18 mouse cellular contexts compared by ENCODE assay signal in genomic region chr5:126559011-126559410, GRCm38 (mm10).
"Had no signal": no experiment of that assay in that cellular context is flagged by ENCODE, and none has a peak within 500 bp of the region (broad histone marks: within the 10 kb centered on the region; RNA-seq: fewer than 3 reads in every experiment).

No protein-coding gene starts in this region.

- H3K9me3 ChIP-seq: midbrain, embryonic 10.5 days; midbrain, embryonic 12.5 days; midbrain, embryonic 15.5 days; neural tube, embryonic 13.5 days; neural tube, embryonic 15.5 days had no signal

- H3K27me3 ChIP-seq: midbrain, embryonic 12.5 days; midbrain, embryonic 15.5 days; neural tube, embryonic 13.5 days; neural tube, embryonic 15.5 days had no signal

- H3K4me1 ChIP-seq: midbrain, embryonic 10.5 days; midbrain, embryonic 12.5 days; midbrain, embryonic 15.5 days; neural tube, embryonic 13.5 days; neural tube, embryonic 15.5 days had no signal

- ATAC-seq: midbrain, embryonic 15.5 days had no signal

- H3K9ac ChIP-seq: lung, embryonic 14.5 days; midbrain, embryonic 12.5 days; midbrain, embryonic 15.5 days; neural tube, embryonic 13.5 days; neural tube, embryonic 15.5 days had no signal

- H3K4me2 ChIP-seq: lung, embryonic 14.5 days; midbrain, embryonic 12.5 days; midbrain, embryonic 15.5 days; neural tube, embryonic 13.5 days; neural tube, embryonic 15.5 days had no signal

- DNase-seq: lung, adult 18-20 months; lung, embryonic 14.5 days; lung, postnatal 10 days; lung, postnatal 4 days; retina, postnatal 1 day; right cerebral cortex, adult 18-20 months; right cerebral cortex, postnatal 25 days; right cerebral cortex, postnatal 4 days; spleen, adult 18-20 months; thymus, adult 18-20 months; thymus, postnatal 14 days; thymus, postnatal 36 days had no signal

- H3K4me3 ChIP-seq: midbrain, embryonic 10.5 days; midbrain, embryonic 12.5 days; midbrain, embryonic 15.5 days; myocyte; neural tube, embryonic 13.5 days; neural tube, embryonic 15.5 days had no signal

- H3K36me3 ChIP-seq: midbrain, embryonic 10.5 days; midbrain, embryonic 12.5 days; midbrain, embryonic 15.5 days; neural tube, embryonic 13.5 days; neural tube, embryonic 15.5 days had no signal

- H3K27ac ChIP-seq: midbrain, embryonic 10.5 days; midbrain, embryonic 12.5 days; midbrain, embryonic 15.5 days; neural tube, embryonic 13.5 days; neural tube, embryonic 15.5 days had no signal
